Mouse (Mus musculus): ENCODE data around the gene Tbl1x.

DNA sequence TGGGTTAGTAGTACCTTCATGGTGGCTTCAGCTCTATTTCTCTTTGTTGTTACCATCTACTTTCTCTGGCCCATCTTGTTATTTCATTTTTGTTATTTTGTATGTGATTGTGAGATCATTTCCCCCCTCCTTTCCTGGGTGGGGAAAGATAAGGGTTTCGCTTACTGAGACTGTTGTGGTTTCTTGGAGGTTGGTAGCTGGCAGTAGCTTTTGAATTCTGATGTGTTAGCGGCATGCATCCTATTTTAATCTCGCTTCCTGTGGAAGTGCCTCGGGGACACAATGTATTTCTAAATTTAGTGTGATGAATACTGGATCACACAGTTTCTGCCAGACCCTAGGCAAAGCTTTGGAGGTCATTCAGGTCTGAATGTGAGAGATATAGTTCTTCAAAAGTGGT is 69.2 kb downstream of the Tbl1x start:
- no peak for TF ChIP-seq CTCF (IDR thresholded peaks at IDR 0.05; ENCODE audit: control insufficient read depth, insufficient read depth, low read length)
- TF ChIP-seq POLR2A (IDR thresholded peaks at IDR 0.05; ENCODE audit: borderline replicate concordance, control insufficient read depth, low read depth, low read length): no peak

All from bone marrow, adult 2 months (tissue).